Mouse (Mus musculus) cortical plate, adult 2 months (tissue): ENCODE results near the gene Smad3.

ENCODE experiments used
- CTCF ChIP-seq: fragments of 200-500 bp; IDR thresholded peaks from 2 replicates; pipeline ENCODE4 v1.5.1; 2011; ENCODE audit warnings: mild to moderate bottlenecking, control low read depth, low read length; ENCODE audit not compliant: insufficient read depth; ENCODE audit errors: extremely low read depth
- POLR2A ChIP-seq: fragments of 200-500 bp; IDR thresholded peaks from 2 replicates; pipeline ENCODE4 v1.6.1; 2011; ENCODE audit warnings: mild to moderate bottlenecking, low read length, control low read depth; ENCODE audit not compliant: insufficient read depth; ENCODE audit errors: extremely low read depth

DNA sequence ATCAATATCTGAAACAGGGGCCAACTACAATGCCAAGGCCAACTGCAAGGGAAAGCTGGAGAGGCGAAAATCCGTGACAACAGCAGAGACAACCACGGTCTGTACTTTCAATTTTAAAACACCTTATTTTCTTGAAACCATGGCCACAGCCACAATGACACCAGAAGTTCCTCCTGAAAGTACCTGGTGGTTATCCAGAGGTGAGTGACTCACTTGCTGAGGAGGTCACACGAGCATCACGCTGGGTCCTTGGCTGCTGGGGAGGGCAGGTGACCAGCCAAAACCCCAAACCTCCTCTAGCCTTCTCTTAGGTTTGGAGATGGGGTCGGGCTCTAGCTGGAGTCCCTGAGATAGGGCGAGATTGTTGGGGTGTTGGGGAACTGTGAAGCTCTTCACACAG is 25.1 kb downstream of the Smad3 start:
- TF ChIP-seq CTCF (no peak), POLR2A (no peak)
